Mouse (Mus musculus) Patski (cell line): ENCODE measurements around the gene Pou2af1. TPM values are rescaled to one million over a fixed set of nuclear protein-coding genes. Genes with fewer than 3 reads are reported as not detected.

Source experiments
- ATAC-seq: fragments of 100-300 bp; one replicate; pipeline ENCODE4 v1.8.0; 2021
- CTCF ChIA-PET: fragments of 350-600 bp; sonication (Branson Sonifier 250); formaldehyde crosslinking; loops from one replicate; lab custom pipeline; 2022; ENCODE audit warnings: inconsistent platforms; lab: Charles Lee
- POLR2A ChIA-PET: fragments of 350-600 bp; sonication (Branson Sonifier 250); formaldehyde crosslinking; loops from one replicate; lab custom pipeline; 2022; ENCODE audit warnings: antibody characterized with exemption, inconsistent platforms; lab: Charles Lee
- DNase-seq: peaks from one replicate; pipeline ENCODE4 v3.0.0-alpha.2; 2011; ENCODE audit warnings: low read depth, low spot score
- H3K27me3 ChIP-seq: fragments of 371-371 bp; one replicate; pipeline ENCODE4 v1.5.1; 2021
- CTCF ChIP-seq: fragments of 100-300 bp; IDR thresholded peaks from one replicate; pipeline ENCODE4 v1.5.1; 2021
- in situ Hi-C: fragments of 300-500 bp; cut with MboI; formaldehyde crosslinking; loops from 3 replicates; pipeline ENCODE4 v1.11.1; 2018; ENCODE audit warnings: low pct_unique_long_range_greater_than_20kb, mixed read lengths
- polyA plus RNA-seq: library from polyadenylated mRNA; unstranded; gene quantifications from one replicate; pipeline ENCODE4 v1.2.3, GENCODE M21; 2021

Pou2af1 gene
- polyA plus RNA-seq, 1 experiment from 2014 or later: not detected

DNA sequence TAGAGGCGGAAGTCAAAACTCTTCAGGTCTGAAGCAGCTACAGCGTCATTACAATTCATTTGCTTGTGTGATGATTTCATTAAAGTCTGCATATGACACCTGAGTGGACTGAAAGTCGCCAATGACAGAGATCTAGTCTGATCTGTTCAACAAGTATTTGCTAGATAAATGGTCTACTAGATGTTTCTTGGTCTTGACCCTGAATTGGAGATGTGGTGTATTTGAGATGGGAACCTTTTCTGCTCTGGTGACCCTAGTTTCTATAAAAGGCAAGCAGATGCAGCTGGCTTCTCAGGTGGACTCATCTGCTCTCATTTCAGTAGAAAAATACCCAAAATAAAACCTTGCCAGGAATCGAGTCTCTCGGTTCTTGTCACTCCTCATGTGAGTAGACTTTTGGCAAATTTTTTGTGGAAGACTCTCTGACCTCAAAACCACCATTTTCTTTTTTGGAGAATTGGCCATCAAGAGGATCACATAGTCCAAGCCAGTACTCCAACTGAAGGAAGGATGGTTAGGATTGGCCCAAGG, 12.2 kb downstream of the Pou2af1 start:
- ChIA-PET POLR2A (no interaction called here), CTCF (no interaction called here)
- ATAC-seq: no peak
- TF ChIP-seq CTCF: no peak
- in situ Hi-C loops: no loop called here
- peaks cover 62% of the 10 kb centered on the region for H3K27me3 ChIP-seq
- DNase-seq: no peak

DNA sequence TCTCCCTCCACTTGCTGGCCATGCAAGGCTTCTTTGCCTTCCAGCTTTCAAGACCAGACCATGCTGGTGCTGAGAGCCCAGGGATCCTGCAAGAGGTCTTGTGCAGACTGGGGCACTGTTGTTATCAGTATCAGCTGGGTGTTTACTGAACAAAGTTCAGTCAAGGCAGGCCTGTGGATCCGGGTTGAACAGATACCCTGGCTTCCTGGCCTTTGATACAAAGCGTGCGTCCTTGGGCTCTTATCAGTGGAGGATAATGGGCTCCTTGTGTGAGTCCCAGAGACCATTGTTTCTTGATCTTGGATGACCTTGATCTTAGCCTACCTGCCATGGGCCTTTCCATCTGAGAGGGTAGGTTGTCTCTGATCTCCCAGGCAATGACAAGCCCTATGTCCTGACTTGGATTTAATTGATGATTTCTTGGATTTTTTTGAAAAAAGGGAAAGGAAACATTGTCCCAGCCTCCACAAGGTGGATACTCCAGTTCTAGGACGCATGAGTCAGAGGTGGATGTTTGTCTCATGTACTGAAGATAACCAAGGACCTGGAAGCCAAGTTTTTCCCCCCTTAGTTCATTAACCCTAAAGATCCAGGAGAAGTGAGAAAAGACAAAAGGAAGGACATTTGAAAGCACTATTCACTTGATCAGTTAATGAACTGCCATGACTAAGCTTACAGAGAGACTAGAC, 17.3 kb downstream of the Pou2af1 start:
- TF ChIP-seq CTCF: no peak
- DNase-seq: no peak
- ChIA-PET CTCF (no interaction called here), POLR2A (no interaction called here)
- in situ Hi-C loops: no loop called here
- H3K27me3 ChIP-seq: peaks cover 37% of the 10 kb centered on the region
- no peak for ATAC-seq

DNA sequence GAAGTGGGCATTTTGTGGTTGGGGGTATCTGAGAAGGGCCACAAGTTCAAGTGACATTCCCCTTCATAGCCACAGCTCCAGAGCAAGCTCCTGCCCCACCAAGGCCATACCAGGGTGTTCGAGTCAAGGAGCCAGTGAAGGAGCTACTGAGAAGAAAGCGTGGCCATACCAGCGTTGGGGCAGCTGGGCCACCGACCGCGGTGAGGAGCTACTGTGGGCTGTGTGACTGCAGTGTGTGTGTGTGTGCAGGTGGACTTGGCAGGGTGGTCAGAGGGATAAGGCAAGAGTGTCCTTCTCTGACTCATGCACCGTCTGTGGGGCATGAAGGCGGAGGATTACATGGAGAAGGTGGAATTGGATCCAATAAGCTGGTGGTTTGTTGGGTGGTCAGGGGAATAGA, 18.7 kb downstream of the Pou2af1 start:
- no peak for ATAC-seq
- DNase-seq: no peak
- POLR2A ChIA-PET: no interaction called here
- in situ Hi-C loops: no loop called here
- no peak for TF ChIP-seq CTCF
- peaks cover 35% of the 10 kb centered on the region for H3K27me3 ChIP-seq
- CTCF ChIA-PET: interaction anchor here (1.4 kb wide), 1 partner anchor 24 kb away, joined by 3 read pairs; no protein-coding TSS in a partner anchor

DNA sequence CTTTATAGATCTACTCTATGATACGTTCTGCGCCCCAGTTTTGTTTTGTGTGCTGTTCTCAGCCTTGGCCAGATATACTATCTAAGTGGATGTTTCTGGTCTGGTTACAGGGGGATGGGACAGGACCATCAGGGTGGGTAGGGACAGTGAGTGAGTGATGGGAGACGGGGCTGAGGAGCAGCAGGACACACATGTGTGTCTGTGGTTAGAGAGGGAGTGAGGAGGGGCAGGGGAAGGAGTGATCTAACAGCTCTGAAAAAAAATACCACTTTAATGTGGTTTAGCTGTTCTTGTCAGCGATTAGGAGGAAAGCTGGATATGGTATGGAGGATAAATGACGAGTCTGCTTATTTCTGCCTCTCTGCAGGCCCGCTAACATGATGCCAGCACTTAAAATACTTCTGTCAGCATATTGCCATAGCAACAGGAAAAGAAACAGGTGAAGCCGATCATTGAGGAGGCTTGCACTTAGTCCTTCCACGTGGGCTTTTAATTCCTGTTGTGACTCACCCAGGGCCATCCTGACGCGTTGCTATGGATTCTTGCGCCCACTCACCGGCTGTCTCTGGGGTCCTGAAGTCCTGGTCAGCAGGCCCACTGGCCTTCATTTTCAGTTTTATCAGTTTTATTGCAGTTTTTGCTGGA, 25.4 kb downstream of the Pou2af1 start:
- in situ Hi-C loops: no loop called here
- CTCF ChIA-PET: interaction anchor here (1.2 kb wide), 1 partner anchor 11 kb away, joined by 5 read pairs; no protein-coding TSS in a partner anchor
- H3K27me3 ChIP-seq: peaks cover 14% of the 10 kb centered on the region
- no peak for ATAC-seq
- no peak for TF ChIP-seq CTCF
- POLR2A ChIA-PET: no interaction called here
- no peak for DNase-seq

DNA sequence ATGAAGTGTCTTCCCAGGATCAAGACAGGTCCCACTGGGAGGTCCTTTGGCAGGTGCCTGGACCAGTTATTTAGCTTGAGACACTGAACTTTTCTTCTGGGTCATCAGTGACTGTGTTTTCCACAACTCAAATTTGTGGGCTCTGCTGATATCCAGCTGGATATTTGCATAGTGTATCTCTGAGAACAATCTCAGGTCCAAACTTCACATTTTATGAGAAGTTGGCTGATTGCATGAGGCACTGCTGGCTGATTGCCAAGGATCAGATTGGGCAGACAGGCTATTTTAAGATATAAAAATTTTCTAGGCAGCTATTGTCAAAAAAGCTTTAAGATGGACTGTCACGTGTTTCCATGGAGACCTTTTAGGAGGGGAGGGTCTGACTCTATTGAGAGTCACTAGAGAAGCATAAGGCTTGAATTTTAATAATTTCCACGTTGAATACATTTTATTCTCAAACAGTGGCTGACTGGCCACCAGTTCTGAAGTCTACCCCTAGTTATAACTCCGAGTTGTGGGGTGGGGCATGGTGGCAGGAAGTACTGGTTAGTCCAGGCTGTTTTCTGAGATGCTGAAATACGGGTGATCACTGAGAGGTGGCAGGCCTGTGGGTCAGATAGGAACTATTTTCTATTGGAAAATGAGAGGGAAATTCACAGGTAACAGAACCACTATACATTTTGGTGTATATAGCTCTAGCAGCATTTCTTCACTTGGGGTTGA, 43.4 kb downstream of the Pou2af1 start:
- CTCF ChIA-PET: interaction anchor here (1.4 kb wide), 1 partner anchor 24 kb away, joined by 3 read pairs; no protein-coding TSS in a partner anchor
- in situ Hi-C loops: no loop called here
- POLR2A ChIA-PET: no interaction called here
- no peaks in the 10 kb centered on the region for H3K27me3 ChIP-seq
- DNase-seq (no peak), ATAC-seq (no peak)
- no peak for TF ChIP-seq CTCF

DNA sequence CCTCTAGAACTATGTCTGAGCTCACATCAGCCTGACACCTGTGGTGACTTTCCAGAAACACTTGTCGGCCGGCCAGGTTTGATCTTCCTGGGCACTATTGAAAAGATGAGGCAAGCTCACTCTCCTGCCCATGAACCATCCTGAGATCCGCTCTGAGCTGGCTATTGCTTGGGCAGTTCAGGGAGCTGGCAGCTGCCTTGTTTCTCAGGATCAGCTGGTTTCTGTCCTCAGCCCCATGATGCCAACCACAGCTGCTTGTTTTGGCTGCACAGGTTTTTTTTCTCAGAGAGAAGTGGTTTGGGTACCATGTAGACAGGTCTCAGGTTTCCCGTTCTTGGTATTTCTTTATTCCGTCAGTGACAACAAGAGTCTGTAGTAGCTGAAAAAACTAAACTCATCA, 44.9 kb downstream of the Pou2af1 start:
- no peak for TF ChIP-seq CTCF
- POLR2A ChIA-PET: no interaction called here
- H3K27me3 ChIP-seq: no peaks in the 10 kb centered on the region
- ATAC-seq (no peak), DNase-seq (no peak)
- in situ Hi-C loops: no loop called here
- CTCF ChIA-PET: interaction anchor here (1.5 kb wide), 1 partner anchor 11 kb away, joined by 5 read pairs; no protein-coding TSS in a partner anchor

DNA sequence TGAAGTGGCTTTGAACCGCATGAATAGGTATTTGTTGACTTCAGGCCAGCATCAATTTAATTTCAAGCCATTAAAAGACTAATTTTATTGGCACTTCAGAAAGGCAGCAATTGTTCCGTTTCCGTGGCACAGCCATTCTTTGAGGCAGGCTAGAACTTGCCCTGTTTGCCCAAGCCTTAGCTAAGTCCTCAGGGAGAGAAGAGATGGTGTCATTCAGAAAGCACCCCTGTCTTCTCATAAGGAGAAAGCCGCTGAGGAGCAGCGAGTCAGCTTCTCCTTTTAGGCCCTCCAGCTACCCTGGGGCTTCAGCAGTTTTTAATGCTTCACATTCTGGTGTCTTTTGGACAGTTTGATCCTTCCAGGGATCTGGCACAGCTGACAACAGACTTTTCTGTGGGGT, 55.3 kb downstream of the Pou2af1 start:
- CTCF ChIA-PET: no interaction called here
- no peaks in the 10 kb centered on the region for H3K27me3 ChIP-seq
- in situ Hi-C loops: no loop called here
- no peak for DNase-seq
- POLR2A ChIA-PET: no interaction called here
- ATAC-seq: no peak
- no peak for TF ChIP-seq CTCF

DNA sequence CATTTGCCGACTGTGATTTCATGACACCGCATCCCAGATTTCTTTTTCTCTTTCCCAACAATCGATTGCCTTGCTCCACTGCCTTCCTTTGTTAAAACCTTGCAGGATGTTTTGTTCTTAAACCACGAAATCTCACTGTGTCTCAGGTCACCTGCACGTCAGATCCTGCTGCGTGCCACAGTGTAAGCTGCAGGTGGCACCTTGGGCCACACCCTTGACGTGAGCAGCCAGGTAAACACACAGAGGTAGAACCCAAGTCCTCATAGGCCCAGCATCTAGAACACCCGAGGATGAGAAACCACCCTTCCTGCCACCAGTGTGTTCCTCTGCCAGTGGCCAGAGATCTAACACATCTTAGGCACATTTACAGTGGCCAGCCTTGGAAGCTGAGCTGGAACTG, 57.6 kb downstream of the Pou2af1 start:
- ATAC-seq (no peak), DNase-seq (no peak)
- POLR2A ChIA-PET: no interaction called here
- in situ Hi-C loops: no loop called here
- TF ChIP-seq CTCF: no peak
- CTCF ChIA-PET: no interaction called here
- no peaks in the 10 kb centered on the region for H3K27me3 ChIP-seq

DNA sequence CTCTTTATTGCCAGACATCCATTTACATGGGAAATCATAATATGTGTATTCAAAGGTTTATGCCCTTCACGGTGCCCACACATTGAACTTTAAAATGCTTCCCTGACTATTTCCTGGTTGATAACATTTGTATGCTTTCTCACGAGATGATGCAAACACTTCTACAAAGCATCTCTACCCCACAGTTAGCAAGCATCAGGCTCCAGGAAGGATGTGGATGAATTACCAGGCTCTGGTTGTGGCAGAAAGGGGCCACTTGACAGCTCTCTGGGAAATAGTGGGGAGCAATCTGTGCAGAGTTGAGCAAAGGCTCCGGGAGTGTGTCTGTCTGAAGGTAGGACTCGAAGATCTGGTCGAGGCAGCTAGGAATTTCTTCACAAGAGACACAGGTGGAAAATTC, 58.6 kb downstream of the Pou2af1 start:
- in situ Hi-C loops: no loop called here
- ATAC-seq: no peak

DNA sequence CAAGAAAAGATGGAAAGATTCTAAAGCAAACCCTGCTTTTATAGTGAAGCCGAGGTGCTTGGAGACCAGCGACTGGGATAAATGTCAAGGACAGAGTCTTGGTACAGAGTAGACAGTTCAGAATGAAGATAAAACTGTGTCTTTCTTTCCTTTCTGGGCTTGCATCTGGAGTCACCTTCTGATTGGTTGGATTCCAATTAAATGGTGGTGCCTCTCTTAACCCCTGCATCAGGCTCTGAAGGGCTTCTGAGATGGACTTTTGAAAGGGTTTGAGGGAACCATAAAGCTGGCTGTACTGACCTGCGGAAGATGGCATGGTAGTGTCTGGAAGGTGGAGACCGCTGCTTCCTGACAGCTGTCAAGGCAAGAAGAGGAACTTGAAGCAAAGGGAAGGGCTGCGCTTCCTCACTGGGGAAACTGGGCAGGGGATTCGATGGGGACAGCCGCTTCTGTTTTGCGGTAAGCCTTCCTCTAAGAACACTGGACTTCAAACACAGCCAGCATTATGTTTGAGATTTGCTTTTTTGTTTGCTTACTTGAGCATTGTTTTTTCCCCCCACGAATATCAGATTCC, 60.2 kb downstream of the Pou2af1 start:
- DNase-seq (no peak), ATAC-seq (no peak)
- no peaks in the 10 kb centered on the region for H3K27me3 ChIP-seq
- TF ChIP-seq CTCF: no peak
- in situ Hi-C loops: no loop called here
- ChIA-PET POLR2A (no interaction called here), CTCF (no interaction called here)

More for the DNA sequence above, 58.6 kb downstream of the Pou2af1 start:
- H3K27me3 ChIP-seq: no peaks in the 10 kb centered on the region
- DNase-seq: no peak
- POLR2A ChIA-PET: no interaction called here
- CTCF ChIA-PET: no interaction called here
- no peak for TF ChIP-seq CTCF
